11 mouse cellular contexts compared by ENCODE assay signal in the genomic region with DNA sequence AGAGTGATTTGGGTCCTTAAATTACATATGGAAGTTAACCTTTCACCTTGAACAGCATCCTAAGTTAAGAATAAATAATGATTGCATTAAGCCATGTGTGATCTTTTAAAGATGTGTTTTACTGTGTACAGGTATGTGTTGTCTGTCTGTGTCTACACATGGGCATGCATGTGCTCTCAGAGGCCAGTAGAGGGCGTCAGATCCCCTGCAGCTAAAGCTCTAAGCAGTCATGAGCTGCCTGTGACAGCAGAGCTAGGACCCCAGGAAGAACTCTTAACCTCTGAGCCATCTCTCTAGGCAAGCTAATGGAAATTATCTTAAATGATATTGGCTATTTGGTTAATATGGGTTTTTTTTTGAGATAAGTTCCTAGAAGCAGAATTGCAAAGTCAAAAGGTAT.
DNase-seq lines count a peak whose midpoint lies in the region; ATAC-seq and TF ChIP-seq lines count a peak whose summit lies in the region.
"Had no signal": no experiment of that assay in that cellular context is flagged by ENCODE, and none has a peak within 500 bp of the region (broad histone marks: within the 10 kb centered on the region; RNA-seq: fewer than 3 reads in every experiment).

No protein-coding gene starts in this region.

- TF ChIP-seq EP300 in liver, postnatal 0 days (IDR thresholded peaks at IDR 0.05; ENCODE audit: low read depth): no peak

- H3K9me3 ChIP-seq in forebrain, postnatal 0 days (ENCODE audit: low read length): no peaks in the 10 kb centered on the region
- H3K9me3 ChIP-seq in forebrain, embryonic 10.5 days: no peaks in the 10 kb centered on the region
- no peaks in the 10 kb centered on the region for H3K9me3 ChIP-seq in liver, postnatal 0 days (ENCODE audit: low read length)
- no peaks in the 10 kb centered on the region for H3K9me3 ChIP-seq in liver, embryonic 12.5 days (replicated peaks)
- no peaks in the 10 kb centered on the region for H3K9me3 ChIP-seq in midbrain, embryonic 10.5 days (replicated peaks)
- H3K9me3 ChIP-seq: forebrain, embryonic 12.5 days had no signal

- H3K4me3 ChIP-seq in forebrain, postnatal 0 days (ENCODE audit: low read depth, low read length): no peak overlapping the region
- no peak overlapping the region for H3K4me3 ChIP-seq in forebrain, embryonic 10.5 days
- no peak overlapping the region for H3K4me3 ChIP-seq in liver, postnatal 0 days (ENCODE audit: low read depth, low read length)
- H3K4me3 ChIP-seq in liver, embryonic 12.5 days: no peak overlapping the region
- no peak overlapping the region for H3K4me3 ChIP-seq in midbrain, embryonic 10.5 days
- H3K4me3 ChIP-seq: forebrain, embryonic 12.5 days had no signal

- 11% methylated on average over 1 of the region's 1 CpGs for WGBS in forebrain, postnatal 0 days
- 24% methylated on average over 1 of the region's 1 CpGs for WGBS in forebrain, embryonic 10.5 days
- WGBS in liver, postnatal 0 days (ENCODE audit: insufficient replicate concordance): 18% methylated on average over 1 of the region's 1 CpGs
- 0% methylated on average over 1 of the region's 1 CpGs for WGBS in liver, embryonic 12.5 days (ENCODE audit: insufficient replicate concordance)
- 16% methylated on average over 1 of the region's 1 CpGs for WGBS in midbrain, embryonic 10.5 days

- no peaks in the 10 kb centered on the region for H3K27me3 ChIP-seq in forebrain, postnatal 0 days (ENCODE audit: insufficient read depth, low read length)
- H3K27me3 ChIP-seq in forebrain, embryonic 10.5 days (ENCODE audit: poor library complexity, severe bottlenecking): peaks cover 9% of the 10 kb centered on the region; the same call in 1 of the 2 replicates
- no peaks in the 10 kb centered on the region for H3K27me3 ChIP-seq in liver, postnatal 0 days (ENCODE audit: insufficient read depth, low read length)
- H3K27me3 ChIP-seq in liver, embryonic 12.5 days (replicated peaks): peaks cover 6% of the 10 kb centered on the region; the same call in 1 of the 2 replicates
- no peaks in the 10 kb centered on the region for H3K27me3 ChIP-seq in midbrain, embryonic 10.5 days (ENCODE audit: low read depth, poor library complexity, severe bottlenecking)

- no peak overlapping the region for H3K9ac ChIP-seq in forebrain, postnatal 0 days
- H3K9ac ChIP-seq in liver, postnatal 0 days (replicated peaks): no peak overlapping the region
- no peak overlapping the region for H3K9ac ChIP-seq in liver, embryonic 12.5 days
- H3K9ac ChIP-seq: forebrain, embryonic 12.5 days had no signal

- no peaks in the 10 kb centered on the region for H3K36me3 ChIP-seq in forebrain, postnatal 0 days (ENCODE audit: insufficient read depth)
- no peaks in the 10 kb centered on the region for H3K36me3 ChIP-seq in forebrain, embryonic 10.5 days (replicated peaks)
- no peaks in the 10 kb centered on the region for H3K36me3 ChIP-seq in liver, postnatal 0 days (replicated peaks; ENCODE audit: insufficient read depth, low read length)
- no peaks in the 10 kb centered on the region for H3K36me3 ChIP-seq in liver, embryonic 12.5 days
- no peaks in the 10 kb centered on the region for H3K36me3 ChIP-seq in midbrain, embryonic 10.5 days
- H3K36me3 ChIP-seq: forebrain, embryonic 12.5 days had no signal

- peak; percentile 54 for TF ChIP-seq CTCF in forebrain, postnatal 0 days (IDR thresholded peaks at IDR 0.05; ENCODE audit: low read depth)
- TF ChIP-seq CTCF in liver, postnatal 0 days (IDR thresholded peaks at IDR 0.05; ENCODE audit: low read depth): peak; percentile 52

- ATAC-seq in forebrain, postnatal 0 days: no peak
- no peak for ATAC-seq in liver, postnatal 0 days
- no peak for ATAC-seq in liver, embryonic 12.5 days

- no peak overlapping the region for H3K27ac ChIP-seq in forebrain, postnatal 0 days (ENCODE audit: low read depth, low read length)
- no peak overlapping the region for H3K27ac ChIP-seq in forebrain, embryonic 10.5 days
- no peak overlapping the region for H3K27ac ChIP-seq in liver, postnatal 0 days (ENCODE audit: low read depth)
- no peak overlapping the region for H3K27ac ChIP-seq in liver, embryonic 12.5 days
- H3K27ac ChIP-seq in midbrain, embryonic 10.5 days (replicated peaks): no peak overlapping the region; the same call in 1 of the 2 replicates
- H3K27ac ChIP-seq: forebrain, embryonic 12.5 days had no signal

- H3K4me2 ChIP-seq in forebrain, postnatal 0 days (ENCODE audit: low read depth): no peak overlapping the region
- H3K4me2 ChIP-seq in liver, postnatal 0 days (ENCODE audit: low read depth, low read length): no peak overlapping the region
- H3K4me2 ChIP-seq in liver, embryonic 12.5 days: no peak overlapping the region
- H3K4me2 ChIP-seq: forebrain, embryonic 12.5 days had no signal

- no peak for DNase-seq in forebrain, postnatal 0 days
- DNase-seq in forebrain, embryonic 10.5 days (ENCODE audit: extremely low spot score, low spot score): no peak
- no peak for DNase-seq in liver, postnatal 0 days
- DNase-seq in ZHBTc4 (ENCODE audit: low read depth, low spot score): peak; percentile 42
- DNase-seq in induced T-regulatory cell, adult 2 months (ENCODE audit: low read depth): peak; percentile 4
- DNase-seq in midbrain, embryonic 10.5 days (ENCODE audit: low spot score): no peak
- DNase-seq in frontal cortex, postnatal 14 days (ENCODE audit: low spot score in 2 of 2): no peak
- DNase-seq: cerebellum, adult 11 months; thymus, postnatal 36 days had no signal

- H3K4me1 ChIP-seq in forebrain, postnatal 0 days (ENCODE audit: insufficient read depth): no peaks in the 10 kb centered on the region
- peaks cover 24% of the 10 kb centered on the region for H3K4me1 ChIP-seq in forebrain, embryonic 10.5 days
- no peaks in the 10 kb centered on the region for H3K4me1 ChIP-seq in liver, postnatal 0 days (ENCODE audit: insufficient read depth)
- H3K4me1 ChIP-seq in liver, embryonic 12.5 days: no peaks in the 10 kb centered on the region
- peaks cover 40% of the 10 kb centered on the region for H3K4me1 ChIP-seq in midbrain, embryonic 10.5 days

Comparison
In these comparisons a context has a peak if more than half of its experiments do, and no peak if none do; other contexts are left out.
1. DNase-seq: peak in ZHBTc4 (single experiment) and induced T-regulatory cell, adult 2 months (single experiment); none in forebrain, postnatal 0 days (single experiment), forebrain, embryonic 10.5 days (single experiment), liver, postnatal 0 days (single experiment), midbrain, embryonic 10.5 days (single experiment) and frontal cortex, postnatal 14 days (0 of 2).